Mouse (Mus musculus) CH12.LX (cell line): ENCODE measurements around the gene Med18. TPM values are rescaled to one million over a fixed set of nuclear protein-coding genes. Genes with fewer than 3 reads are reported as not detected.

Source experiments
- DNase-seq: peaks from one replicate; pipeline ENCODE4 v3.0.0-alpha.2; 2013; ENCODE audit errors: extremely low read depth
- H3K27ac ChIP-seq: 2 replicates; pipeline ENCODE4 v1.5.1; 2012; ENCODE audit warnings: low read depth, mild to moderate bottlenecking, control low read depth, moderate library complexity; ENCODE audit not compliant: insufficient read depth
- H3K27me3 ChIP-seq: replicated peaks from 2 replicates; pipeline ENCODE3; 2012; ENCODE audit warnings: inconsistent platforms
- H3K36me3 ChIP-seq, 2 experiments: replicated peaks in 1 of 2; 2 replicates each; pipeline versions ENCODE3 to v1.6.1; 2012; ENCODE audit warnings: inconsistent platforms in 1 of 2, low read length in 1 of 2, mild to moderate bottlenecking in 1 of 2, mixed read lengths in 1 of 2, moderate library complexity in 1 of 2; ENCODE audit not compliant: control insufficient read depth in 1 of 2, insufficient read depth in 1 of 2
- H3K4me1 ChIP-seq, 2 experiments: 2 replicates each; pipeline ENCODE4 v1.6.1; 2012; ENCODE audit warnings: inconsistent platforms in 1 of 2, moderate library complexity in 1 of 2; ENCODE audit not compliant: insufficient read depth in 2 of 2, control insufficient read depth in 1 of 2
- H3K4me2 ChIP-seq: 2 replicates; pipeline ENCODE4 v1.6.1; 2012; ENCODE audit warnings: low read depth, mild to moderate bottlenecking, control low read depth; ENCODE audit not compliant: poor library complexity, insufficient read depth, severe bottlenecking
- H3K4me3 ChIP-seq, 3 experiments: fragments of 150-350 bp in 1 of 3; sonication (generic) in 1 of 3; replicated peaks in 1 of 3; 2 replicates each; pipeline versions ENCODE3 to v1.5.1; 2011 to 2012; ENCODE audit warnings: low read depth in 2 of 3, low read length in 2 of 3, mild to moderate bottlenecking in 2 of 3, moderate library complexity in 2 of 3, control low read depth in 1 of 3, improper control_type of control experiment in 1 of 3, inconsistent platforms in 1 of 3, mixed read lengths in 1 of 3; ENCODE audit not compliant: poor library complexity in 1 of 3
- H3K79me2 ChIP-seq: replicated peaks from 2 replicates; pipeline ENCODE4 v1.6.1; 2012; ENCODE audit warnings: mild to moderate bottlenecking, moderate library complexity; ENCODE audit not compliant: control insufficient read depth, poor library complexity, insufficient read depth, severe bottlenecking; ENCODE audit errors: extremely low read depth
- H3K9ac ChIP-seq: 2 replicates; pipeline ENCODE4 v1.6.1; 2012; ENCODE audit warnings: low read depth, mild to moderate bottlenecking, control low read depth, moderate library complexity; ENCODE audit not compliant: insufficient read depth
- H3K9me3 ChIP-seq: replicated peaks from 2 replicates; pipeline ENCODE3; 2012; ENCODE audit warnings: low read length, inconsistent platforms, mixed read lengths
- BHLHE40 ChIP-seq: IDR thresholded peaks from 2 replicates; pipeline ENCODE4 v1.6.1; 2011; ENCODE audit warnings: mild to moderate bottlenecking, low read depth, low read length, improper control_type of control experiment
- CHD2 ChIP-seq: IDR thresholded peaks from 2 replicates; pipeline ENCODE4 v1.6.1; 2011; ENCODE audit warnings: low read length, improper control_type of control experiment
- CTCF ChIP-seq, 2 experiments: IDR thresholded peaks in 1 of 2; conservative IDR thresholded peaks in 1 of 2; 2 replicates each; pipeline ENCODE4 v1.5.1; 2011 to 2012; ENCODE audit warnings: low read depth in 2 of 2, low read length in 2 of 2, improper control_type of control experiment in 1 of 2, inconsistent platforms in 1 of 2, mild to moderate bottlenecking in 1 of 2, moderate library complexity in 1 of 2
- E2F4 ChIP-seq: IDR thresholded peaks from 2 replicates; pipeline ENCODE4 v1.6.1; 2011; ENCODE audit warnings: low read depth, low read length, improper control_type of control experiment; ENCODE audit not compliant: insufficient replicate concordance
- ELF1 ChIP-seq: IDR thresholded peaks from 2 replicates; pipeline ENCODE4 v1.6.1; 2014; ENCODE audit warnings: low read depth, mild to moderate bottlenecking, inconsistent platforms, low read length, improper control_type of control experiment
- EP300 ChIP-seq: IDR thresholded peaks from 2 replicates; pipeline ENCODE4 v1.6.1; 2011; ENCODE audit warnings: low read length, improper control_type of control experiment
- ETS1 ChIP-seq: conservative IDR thresholded peaks from 2 replicates; pipeline ENCODE4 v1.6.1; 2012; ENCODE audit warnings: low read depth, mild to moderate bottlenecking, inconsistent platforms, low read length, improper control_type of control experiment, moderate library complexity
- HCFC1 ChIP-seq: IDR thresholded peaks from 2 replicates; pipeline ENCODE4 v1.6.1; 2012; ENCODE audit warnings: low read depth, mild to moderate bottlenecking, inconsistent platforms, low read length, improper control_type of control experiment
- IRF4 ChIP-seq: IDR thresholded peaks from 2 replicates; pipeline ENCODE4 v1.6.1; 2014; ENCODE audit warnings: low read depth, mild to moderate bottlenecking, inconsistent platforms, low read length, improper control_type of control experiment
- JUN ChIP-seq: IDR thresholded peaks from 2 replicates; pipeline ENCODE4 v1.6.1; 2011; ENCODE audit warnings: low read depth, mild to moderate bottlenecking, low read length, improper control_type of control experiment, moderate library complexity; ENCODE audit not compliant: insufficient read depth
- KAT2A ChIP-seq: IDR thresholded peaks from 2 replicates; pipeline ENCODE4 v1.6.1; 2012; ENCODE audit warnings: low read length, improper control_type of control experiment, inconsistent platforms; ENCODE audit not compliant: insufficient replicate concordance
- MAFK ChIP-seq: IDR thresholded peaks from 2 replicates; pipeline ENCODE4 v1.6.1; 2011; ENCODE audit warnings: low read length, improper control_type of control experiment; ENCODE audit not compliant: insufficient replicate concordance
- MAX ChIP-seq: IDR thresholded peaks from 2 replicates; pipeline ENCODE4 v1.6.1; 2011; ENCODE audit warnings: low read length, improper control_type of control experiment
- MAZ ChIP-seq: IDR thresholded peaks from 2 replicates; pipeline ENCODE4 v1.6.1; 2012; ENCODE audit warnings: low read depth, mild to moderate bottlenecking, inconsistent platforms, low read length, improper control_type of control experiment, moderate library complexity
- MEF2A ChIP-seq: IDR thresholded peaks from 2 replicates; pipeline ENCODE4 v1.6.1; 2014; ENCODE audit warnings: low read depth, mild to moderate bottlenecking, inconsistent platforms, low read length, improper control_type of control experiment, borderline replicate concordance
- MXI1 ChIP-seq: IDR thresholded peaks from 2 replicates; pipeline ENCODE4 v1.6.1; 2011; ENCODE audit warnings: mild to moderate bottlenecking, low read depth, low read length, improper control_type of control experiment
- MYC ChIP-seq: IDR thresholded peaks from 2 replicates; pipeline ENCODE4 v1.6.1; 2011; ENCODE audit warnings: low read depth, mild to moderate bottlenecking, improper control_type of control experiment, low read length
- NELFE ChIP-seq: IDR thresholded peaks from 2 replicates; pipeline ENCODE4 v1.6.1; 2011; ENCODE audit warnings: low read depth, low read length, improper control_type of control experiment
- NRF1 ChIP-seq: IDR thresholded peaks from 2 replicates; pipeline ENCODE4 v1.6.1; 2014; ENCODE audit warnings: low read depth, mild to moderate bottlenecking, inconsistent platforms, low read length, improper control_type of control experiment, moderate library complexity
- PAX5 ChIP-seq: IDR thresholded peaks from 2 replicates; pipeline ENCODE4 v1.6.1; 2012; ENCODE audit warnings: low read length, inconsistent platforms, mixed read lengths
- POLR2A ChIP-seq: IDR thresholded peaks from 2 replicates; pipeline ENCODE4 v1.6.1; 2011; ENCODE audit warnings: low read depth, mild to moderate bottlenecking, improper control_type of control experiment, low read length
- RCOR1 ChIP-seq: conservative IDR thresholded peaks from 2 replicates; pipeline ENCODE4 v1.6.1; 2012; ENCODE audit warnings: low read depth, mild to moderate bottlenecking, inconsistent platforms, low read length, improper control_type of control experiment
- SIN3A ChIP-seq: IDR thresholded peaks from 2 replicates; pipeline ENCODE4 v1.6.1; 2012; ENCODE audit warnings: low read length, improper control_type of control experiment, inconsistent platforms
- SMC3 ChIP-seq: IDR thresholded peaks from 2 replicates; pipeline ENCODE4 v1.6.1; 2011; ENCODE audit warnings: low read depth, low read length, improper control_type of control experiment
- TBP ChIP-seq: conservative IDR thresholded peaks from 2 replicates; pipeline ENCODE4 v1.6.1; 2011; ENCODE audit warnings: low read depth, low read length, improper control_type of control experiment
- TCF12 ChIP-seq: IDR thresholded peaks from 2 replicates; pipeline ENCODE4 v1.6.1; 2014; ENCODE audit warnings: low read depth, mild to moderate bottlenecking, inconsistent platforms, low read length, improper control_type of control experiment
- UBTF ChIP-seq: IDR thresholded peaks from 2 replicates; pipeline ENCODE4 v1.6.1; 2012; ENCODE audit warnings: low read depth, mild to moderate bottlenecking, inconsistent platforms, low read length, improper control_type of control experiment, moderate library complexity
- USF1 ChIP-seq: IDR thresholded peaks from 2 replicates; pipeline ENCODE4 v1.6.1; 2014; ENCODE audit warnings: low read depth, mild to moderate bottlenecking, inconsistent platforms, low read length, improper control_type of control experiment
- ZC3H11A ChIP-seq: IDR thresholded peaks from 2 replicates; pipeline ENCODE4 v1.6.1; 2012; ENCODE audit warnings: low read depth, mild to moderate bottlenecking, inconsistent platforms, low read length, improper control_type of control experiment
- ZKSCAN1 ChIP-seq: IDR thresholded peaks from 2 replicates; pipeline ENCODE4 v1.6.1; 2012; ENCODE audit warnings: low read depth, inconsistent platforms, low read length, improper control_type of control experiment, borderline replicate concordance
- ZMIZ1 ChIP-seq: IDR thresholded peaks from 2 replicates; pipeline ENCODE4 v1.6.1; 2012; ENCODE audit warnings: low read depth, mild to moderate bottlenecking, inconsistent platforms, low read length, improper control_type of control experiment
- dilution Hi-C: fragments of 300-500 bp; cut with MboI; formaldehyde crosslinking; loops from 2 replicates; pipeline ENCODE4 v1.14.3; 2020; ENCODE audit warnings: low sequenced_read_pairs; ENCODE audit not compliant: extremely low pct_unique_long_range_greater_than_20kb, extremely low pct_ligation_motif_present
- in situ Hi-C: fragments of 300-500 bp; cut with MboI; formaldehyde crosslinking; loops from 3 replicates; pipeline ENCODE4 v1.14.3; 2019; ENCODE audit warnings: low sequenced_read_pairs, low pct_ligation_motif_present, low pct_unique_long_range_greater_than_20kb, mixed read lengths
- polyA plus RNA-seq: library from polyadenylated mRNA; unstranded; fragments of >175 nt; gene quantifications from 2 replicates; pipeline ENCODE4 v1.2.1, GENCODE M21; 2012; ENCODE audit warnings: low read depth; ENCODE audit not compliant: insufficient read length
- total RNA-seq, 2 experiments: library from RNA; depleted of rRNA; stranded (reverse); fragments of 300-350 nt in 1 of 2; fragments of >200 nt in 1 of 2; gene quantifications; 2 replicates each; pipeline ENCODE4 v1.2.3; 2012 to 2014

The Med18 gene
- total and polyA plus RNA-seq, 3 experiments, result 12.7 to 17.6 (median 15.5) TPM

DNA sequence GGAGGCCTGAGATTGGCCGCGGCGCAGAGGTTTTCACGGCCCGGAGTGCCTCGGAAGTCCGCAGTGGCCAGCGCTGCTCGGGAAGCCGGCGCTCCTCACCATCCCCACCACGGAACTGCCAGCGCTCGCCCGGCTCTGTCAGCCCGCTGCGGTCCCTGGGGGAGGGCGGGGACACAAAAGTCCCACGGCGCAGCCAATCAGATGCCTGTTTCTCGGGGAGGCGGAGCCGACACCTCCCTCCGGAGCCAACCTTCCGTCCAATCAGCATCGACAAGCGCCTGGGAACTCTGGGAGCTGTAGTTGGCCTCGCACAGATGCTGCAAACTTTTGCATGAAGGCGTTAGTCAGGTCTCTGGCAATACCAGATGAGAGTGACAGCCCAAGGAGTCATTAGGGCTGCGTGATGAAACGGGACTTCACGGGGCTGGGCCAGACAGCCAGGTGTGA, 46.7 kb upstream of the Med18 start, which contains the start of gene Sesn2 (continued):
- TF ChIP-seq ZKSCAN1 (no peak), HCFC1 (peak; percentile 92), MYC (no peak; the same call in 1 of the 2 replicates), USF1 (no peak), SIN3A (peak; percentile 92), RCOR1 (no peak; the same call in 1 of the 2 replicates), CHD2 (no peak; the same call in none of the 2 replicates), CTCF (conservative IDR thresholded peaks at IDR 0.05 in 1 of 2, IDR thresholded peaks at IDR 0.05 in 1 of 2; ENCODE audit: low read depth in 2 of 2, low read length in 2 of 2) (no peak), PAX5 (no peak), MXI1 (peak; percentile 83; the same call in 1 of the 2 replicates), KAT2A (peak; percentile 77; the same call in 1 of the 2 replicates), E2F4 (no peak), SMC3 (no peak)

DNA sequence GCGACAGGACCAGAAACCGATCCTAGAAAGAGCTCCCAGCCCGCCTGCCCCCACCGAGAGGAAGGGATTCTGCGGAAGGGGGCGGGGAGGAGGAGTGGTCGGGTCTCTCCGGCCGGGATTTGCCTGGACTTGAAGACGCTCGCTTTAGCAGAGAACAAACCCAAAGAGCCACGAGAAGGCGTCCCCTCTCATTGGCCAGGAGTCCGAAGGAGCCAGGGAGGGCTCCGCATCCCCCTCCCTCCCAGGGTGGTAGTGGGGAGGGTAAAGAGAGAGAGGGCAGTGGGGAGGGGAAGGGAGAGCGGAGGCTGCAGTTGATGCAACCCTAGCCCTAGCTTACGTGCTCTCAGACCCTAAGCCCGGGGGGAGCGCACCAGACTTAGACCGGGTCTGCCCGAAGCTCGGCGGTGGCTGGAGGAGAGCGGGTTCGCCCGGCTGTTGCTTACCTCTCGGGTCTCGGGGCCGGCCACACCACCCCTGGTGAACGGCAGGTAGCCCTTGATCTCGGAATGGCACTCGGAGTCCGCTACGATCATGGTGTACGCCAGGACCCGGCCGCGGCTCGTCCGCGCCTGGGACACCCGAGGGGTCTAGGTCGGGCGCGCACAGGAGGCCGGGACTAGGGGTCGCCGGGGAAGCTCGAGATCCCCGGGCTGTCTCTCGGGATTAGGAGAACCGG, 46.0 kb upstream of the Med18 start:
- DNase-seq, result peak; percentile 72
- in situ Hi-C loops, result loop anchor here (5.0 to 25.0 kb wide), 3 partner anchors 97 to 422 kb away; partner anchors contain the start of genes Epb41 and Rab42

More for the DNA sequence above, 46.0 kb upstream of the Med18 start:
- H3K4me2 ChIP-seq, result no peak overlapping the region
- peaks cover 54% of the 10 kb centered on the region for H3K79me2 ChIP-seq
- H3K9me3 ChIP-seq, result no peaks in the 10 kb centered on the region
- peaks cover 11 to 30% of the 10 kb centered on the region in 2 experiments for H3K36me3 ChIP-seq
- peaks cover 14 to 62% of the 10 kb centered on the region in 2 experiments for H3K4me1 ChIP-seq
- H3K27ac ChIP-seq, result peak overlapping the region; percentile 78
- dilution Hi-C loops, result no loop called here
- H3K9ac ChIP-seq, result peak overlapping the region; percentile 99
- no peaks in the 10 kb centered on the region for H3K27me3 ChIP-seq
- peak overlapping the region; percentile 66 to 96 (median 86) for H3K4me3 ChIP-seq
- TF ChIP-seq CHD2 (no peak; the same call in 1 of the 2 replicates), ETS1 (no peak), UBTF (no peak), MAZ (peak; percentile 92), ELF1 (0 out of 2 replicates have a peak, but pooled peaks have one; percentile 16), ZMIZ1 (no peak; the same call in 1 of the 2 replicates), MXI1 (peak; percentile 51), SMC3 (no peak), BHLHE40 (no peak), TBP (no peak), JUN (no peak), E2F4 (no peak), RCOR1 (0 out of 2 replicates have a peak, but pooled peaks have one; percentile 3), SIN3A (0 out of 2 replicates have a peak, but pooled peaks have one; percentile 12), MEF2A (peak; percentile 26), HCFC1 (no peak; the same call in 1 of the 2 replicates), IRF4 (0 out of 2 replicates have a peak, but pooled peaks have one; percentile 13), ZC3H11A (no peak), POLR2A (no peak), NELFE (0 out of 2 replicates have a peak, but pooled peaks have one; percentile 43), TCF12 (no peak), MAX (no peak), MAFK (no peak), NRF1 (no peak), EP300 (no peak), MYC (no peak)
